Mouse (Mus musculus): Measurements from ENCODE around the gene Rxfp2.

GRCm38 (mm10) chr5:150071738-150072137 is 53.3 kb downstream of the Rxfp2 start:
- no peak for TF ChIP-seq CTCF (conservative IDR thresholded peaks at IDR 0.05 in 1 of 2, IDR thresholded peaks at IDR 0.05 in 1 of 2; ENCODE audit: low read depth in 2 of 2, low read length in 2 of 2)
- TF ChIP-seq EP300 (IDR thresholded peaks at IDR 0.05; ENCODE audit: low read length), result no peak
- no peak for TF ChIP-seq POLR2AphosphoS2 (IDR thresholded peaks at IDR 0.05; ENCODE audit: low read depth, low read length)
- TF ChIP-seq USF1 (IDR thresholded peaks at IDR 0.05; ENCODE audit: low read depth, low read length), result no peak
- TF ChIP-seq ZMIZ1 (IDR thresholded peaks at IDR 0.05; ENCODE audit: low read depth, low read length), result no peak
- TF ChIP-seq GABPA (IDR thresholded peaks at IDR 0.05; ENCODE audit: insufficient replicate concordance, low read depth, low read length), result no peak
- TF ChIP-seq KAT2A (IDR thresholded peaks at IDR 0.05; ENCODE audit: insufficient replicate concordance, low read length), result no peak
- no peak for TF ChIP-seq E2F4 (IDR thresholded peaks at IDR 0.05; ENCODE audit: insufficient replicate concordance, low read depth, low read length)
- no peak for TF ChIP-seq POLR2A (IDR thresholded peaks at IDR 0.05; ENCODE audit: low read depth, low read length)
- TF ChIP-seq PAX5 (IDR thresholded peaks at IDR 0.05; ENCODE audit: low read length), result no peak
- TF ChIP-seq ZNF384 (IDR thresholded peaks at IDR 0.05; ENCODE audit: low read depth, low read length), result no peak
- no peak for TF ChIP-seq USF2 (conservative IDR thresholded peaks at IDR 0.05; ENCODE audit: low read depth, low read length)
